Mouse (Mus musculus): ENCODE measurements at regions not wholly inside any gene's neighbourhood (a gene's known extent, or its start where the extent isn't known, plus 50 kb on each side); places are given as distances from the start of the nearest gene placed in this dataset.

- H3K4me3 ChIP-seq (ENCODE audit: low read depth, low read length) = no peak overlapping the region
- no peak overlapping the region for H3K9ac ChIP-seq
- no peak overlapping the region for H3K4me2 ChIP-seq (ENCODE audit: low read depth)
- H3K27me3 ChIP-seq (ENCODE audit: insufficient read depth, low read length) = no peaks in the 10 kb centered on the region
- H3K36me3 ChIP-seq (ENCODE audit: insufficient read depth) = no peaks in the 10 kb centered on the region
- WGBS = 93% methylated on average over 2 of the region's 2 CpGs
- H3K9me3 ChIP-seq (ENCODE audit: low read length) = no peaks in the 10 kb centered on the region
- no peaks in the 10 kb centered on the region for H3K4me1 ChIP-seq (ENCODE audit: insufficient read depth)
- no peak for ATAC-seq
- no peak for TF ChIP-seq CTCF (IDR thresholded peaks at IDR 0.05; ENCODE audit: low read depth)
- DNase-seq = no peak
- H3K27ac ChIP-seq (ENCODE audit: low read depth, low read length) = no peak overlapping the region
Measured at GRCm38 (mm10) chr2:138640654-138641053, 384.3 kb downstream of the Btbd3 start.

DNA sequence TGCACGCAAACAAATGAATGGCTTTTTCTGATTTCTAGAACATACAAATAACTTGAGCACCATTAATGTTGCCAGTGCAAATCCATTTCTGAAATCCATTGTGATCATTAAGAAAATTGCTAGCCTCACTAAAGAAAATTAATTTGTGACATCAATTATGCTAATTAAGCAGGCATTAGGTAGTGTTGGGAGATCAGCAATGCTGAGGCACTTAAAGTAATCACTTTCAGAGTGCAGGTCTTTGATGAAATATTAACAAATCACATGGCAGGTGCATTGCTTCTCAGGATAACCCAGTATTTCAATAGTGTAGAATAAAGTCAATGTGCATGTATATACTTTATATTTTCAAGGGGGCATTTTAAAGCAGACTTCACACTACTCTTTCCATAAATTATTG, 385.0 kb downstream of the Btbd3 start:
- Histone ChIP-seq H3K4me3 (ENCODE audit: low read depth, low read length) (no peak overlapping the region), H3K4me1 (ENCODE audit: insufficient read depth) (no peaks in the 10 kb centered on the region), H3K4me2 (ENCODE audit: low read depth) (no peak overlapping the region), H3K27ac (ENCODE audit: low read depth, low read length) (no peak overlapping the region), H3K27me3 (ENCODE audit: insufficient read depth, low read length) (no peaks in the 10 kb centered on the region), H3K36me3 (ENCODE audit: insufficient read depth) (no peaks in the 10 kb centered on the region), H3K9me3 (ENCODE audit: low read length) (no peaks in the 10 kb centered on the region), H3K9ac (no peak overlapping the region)
- DNase-seq (no peak), ATAC-seq (no peak)
- 59% methylated on average over 1 of the region's 1 CpGs for WGBS
- no peak for TF ChIP-seq CTCF (IDR thresholded peaks at IDR 0.05; ENCODE audit: low read depth)

DNA sequence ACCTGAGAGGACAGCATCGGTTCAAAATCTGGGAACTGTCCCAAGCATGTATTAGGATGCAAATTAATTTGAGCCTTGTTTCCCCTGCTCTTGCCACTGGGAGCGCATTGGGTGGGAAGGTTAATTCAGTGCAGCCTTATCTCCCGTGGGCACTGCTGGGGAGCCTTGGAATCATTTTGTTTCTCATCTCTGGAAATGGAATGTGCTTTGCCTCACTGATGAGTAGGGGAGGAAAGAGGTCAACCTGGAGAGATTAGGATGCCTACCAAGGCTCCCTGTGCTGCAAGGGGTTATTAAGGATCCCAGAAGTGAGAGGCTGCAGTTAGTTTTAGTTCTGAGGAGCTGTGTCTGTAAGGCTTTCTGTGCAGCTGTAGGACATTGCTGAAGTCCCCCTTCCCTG, 392.3 kb downstream of the Btbd3 start:
- WGBS = 30% methylated on average over 3 of the region's 3 CpGs
- DNase-seq = no peak
- H3K9ac ChIP-seq = no peak overlapping the region

DNA sequence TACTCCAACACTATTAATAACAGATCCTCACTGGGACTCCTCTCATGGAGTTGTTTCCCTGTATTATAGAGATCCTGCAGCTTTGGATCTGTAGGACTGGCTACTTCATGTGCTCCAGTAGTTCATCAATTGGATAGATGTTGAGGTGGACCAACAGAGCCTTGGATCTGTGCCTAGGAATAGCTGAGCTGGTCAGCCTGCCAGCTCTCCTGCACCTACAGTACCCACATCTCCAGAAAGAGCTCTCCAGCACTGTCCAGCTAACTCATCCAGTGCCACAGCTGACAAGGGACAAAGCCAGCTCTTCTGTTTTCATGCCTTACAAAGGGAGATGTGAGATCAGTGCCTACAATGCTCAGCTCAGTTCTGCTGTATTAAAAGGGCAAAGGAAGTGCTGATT, 403.0 kb downstream of the Btbd3 start:
- H3K4me3 ChIP-seq (ENCODE audit: low read depth, low read length) = no peak overlapping the region
- ATAC-seq = no peak

More for the DNA sequence above, 392.3 kb downstream of the Btbd3 start:
- H3K4me2 ChIP-seq (ENCODE audit: low read depth) = no peak overlapping the region
- TF ChIP-seq CTCF (IDR thresholded peaks at IDR 0.05; ENCODE audit: low read depth) = no peak
- no peaks in the 10 kb centered on the region for H3K9me3 ChIP-seq (ENCODE audit: low read length)
- H3K4me1 ChIP-seq (ENCODE audit: insufficient read depth) = no peaks in the 10 kb centered on the region
- H3K36me3 ChIP-seq (ENCODE audit: insufficient read depth) = no peaks in the 10 kb centered on the region
- no peak overlapping the region for H3K27ac ChIP-seq (ENCODE audit: low read depth, low read length)
- no peak for ATAC-seq
- no peaks in the 10 kb centered on the region for H3K27me3 ChIP-seq (ENCODE audit: insufficient read depth, low read length)
- no peak overlapping the region for H3K4me3 ChIP-seq (ENCODE audit: low read depth, low read length)

GRCm38 (mm10) chr2:138670307-138670706, 413.9 kb downstream of the Btbd3 start:
- Histone ChIP-seq H3K4me1 (ENCODE audit: insufficient read depth) (no peaks in the 10 kb centered on the region), H3K27ac (ENCODE audit: low read depth, low read length) (no peak overlapping the region), H3K9ac (no peak overlapping the region), H3K4me3 (ENCODE audit: low read depth, low read length) (no peak overlapping the region), H3K36me3 (ENCODE audit: insufficient read depth) (no peaks in the 10 kb centered on the region), H3K27me3 (ENCODE audit: insufficient read depth, low read length) (no peaks in the 10 kb centered on the region), H3K9me3 (ENCODE audit: low read length) (no peaks in the 10 kb centered on the region), H3K4me2 (ENCODE audit: low read depth) (no peak overlapping the region)
- DNase-seq (no peak), ATAC-seq (no peak)
- no peak for TF ChIP-seq CTCF (IDR thresholded peaks at IDR 0.05; ENCODE audit: low read depth)

More for the DNA sequence above, 403.0 kb downstream of the Btbd3 start:
- H3K27ac ChIP-seq (ENCODE audit: low read depth, low read length) = no peak overlapping the region
- no peaks in the 10 kb centered on the region for H3K9me3 ChIP-seq (ENCODE audit: low read length)
- no peak overlapping the region for H3K9ac ChIP-seq
- no peak for DNase-seq
- no peaks in the 10 kb centered on the region for H3K36me3 ChIP-seq (ENCODE audit: insufficient read depth)
- H3K4me1 ChIP-seq (ENCODE audit: insufficient read depth) = no peaks in the 10 kb centered on the region
- no peak overlapping the region for H3K4me2 ChIP-seq (ENCODE audit: low read depth)
- TF ChIP-seq CTCF (IDR thresholded peaks at IDR 0.05; ENCODE audit: low read depth) = no peak
- no peaks in the 10 kb centered on the region for H3K27me3 ChIP-seq (ENCODE audit: insufficient read depth, low read length)

GRCm38 (mm10) chr2:138674801-138675200, 418.4 kb downstream of the Btbd3 start:
- no peak for DNase-seq
- no peaks in the 10 kb centered on the region for H3K9me3 ChIP-seq (ENCODE audit: low read length)
- H3K4me2 ChIP-seq (ENCODE audit: low read depth) = no peak overlapping the region
- no peak for ATAC-seq
- H3K4me3 ChIP-seq (ENCODE audit: low read depth, low read length) = no peak overlapping the region
- no peaks in the 10 kb centered on the region for H3K36me3 ChIP-seq (ENCODE audit: insufficient read depth)
- no peak overlapping the region for H3K9ac ChIP-seq
- no peak for TF ChIP-seq CTCF (IDR thresholded peaks at IDR 0.05; ENCODE audit: low read depth)
- no peaks in the 10 kb centered on the region for H3K27me3 ChIP-seq (ENCODE audit: insufficient read depth, low read length)
- no peaks in the 10 kb centered on the region for H3K4me1 ChIP-seq (ENCODE audit: insufficient read depth)
- no peak overlapping the region for H3K27ac ChIP-seq (ENCODE audit: low read depth, low read length)

DNA sequence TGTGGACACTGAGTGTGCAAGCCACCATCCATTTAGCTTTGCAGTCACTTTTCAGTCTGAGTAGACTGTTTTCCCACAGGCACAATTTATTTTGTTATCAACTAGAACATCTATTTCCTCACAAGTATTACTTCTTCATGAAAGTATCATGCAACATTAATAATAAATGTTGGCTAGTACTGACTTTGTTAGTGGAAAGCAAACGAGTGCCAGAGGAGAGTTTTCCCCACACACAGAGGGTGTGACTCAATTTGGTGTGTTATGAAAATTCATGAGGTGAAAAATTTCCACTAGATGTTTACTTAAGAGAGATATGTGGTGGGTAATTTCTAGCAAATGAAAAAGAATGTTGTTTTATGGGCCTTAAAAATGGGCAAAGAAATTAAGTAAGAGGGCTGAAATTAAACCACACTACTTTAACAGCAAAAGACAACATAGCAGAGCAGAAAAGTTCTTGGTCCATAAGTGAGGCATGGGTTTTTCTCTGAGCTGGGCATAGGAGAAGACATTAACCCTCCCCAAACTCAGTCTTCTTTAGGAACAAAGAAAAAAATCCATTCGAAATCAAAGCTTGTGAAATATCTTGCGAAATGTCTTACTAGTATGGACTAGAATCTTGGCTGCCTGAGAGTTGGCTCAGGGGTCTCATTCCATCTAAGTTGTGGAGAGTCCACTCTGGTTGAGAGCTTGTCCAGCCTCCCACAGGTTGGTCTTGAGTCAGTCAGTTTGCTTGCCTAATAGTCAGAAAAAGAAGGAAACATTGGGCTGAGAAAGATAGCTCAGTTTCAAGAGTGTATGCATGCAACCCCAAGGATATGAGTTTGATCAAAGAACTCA, 419.1 kb downstream of the Btbd3 start:
- no peaks in the 10 kb centered on the region for H3K4me1 ChIP-seq (ENCODE audit: insufficient read depth)
- H3K27ac ChIP-seq (ENCODE audit: low read depth, low read length) = no peak overlapping the region
- no peak for TF ChIP-seq CTCF (IDR thresholded peaks at IDR 0.05; ENCODE audit: low read depth)
- no peak overlapping the region for H3K4me3 ChIP-seq (ENCODE audit: low read depth, low read length)
- ATAC-seq (no peak), DNase-seq (no peak)
- H3K4me2 ChIP-seq (ENCODE audit: low read depth) = no peak overlapping the region
- H3K9ac ChIP-seq = no peak overlapping the region
- no peaks in the 10 kb centered on the region for H3K27me3 ChIP-seq (ENCODE audit: insufficient read depth, low read length)
- 78% methylated on average over 3 of the region's 3 CpGs for WGBS
- H3K36me3 ChIP-seq (ENCODE audit: insufficient read depth) = no peaks in the 10 kb centered on the region
- H3K9me3 ChIP-seq (ENCODE audit: low read length) = no peaks in the 10 kb centered on the region

Data from forebrain, postnatal 0 days (tissue).